Mouse (Mus musculus): ENCODE measurements around the gene Arhgef12. TPM values are rescaled to one million over a fixed set of nuclear protein-coding genes. Genes with fewer than 3 reads are reported as not detected.

The Arhgef12 gene
- polyA plus RNA-seq, 1 experiment from 2014 or later = 13.9 TPM

DNA sequence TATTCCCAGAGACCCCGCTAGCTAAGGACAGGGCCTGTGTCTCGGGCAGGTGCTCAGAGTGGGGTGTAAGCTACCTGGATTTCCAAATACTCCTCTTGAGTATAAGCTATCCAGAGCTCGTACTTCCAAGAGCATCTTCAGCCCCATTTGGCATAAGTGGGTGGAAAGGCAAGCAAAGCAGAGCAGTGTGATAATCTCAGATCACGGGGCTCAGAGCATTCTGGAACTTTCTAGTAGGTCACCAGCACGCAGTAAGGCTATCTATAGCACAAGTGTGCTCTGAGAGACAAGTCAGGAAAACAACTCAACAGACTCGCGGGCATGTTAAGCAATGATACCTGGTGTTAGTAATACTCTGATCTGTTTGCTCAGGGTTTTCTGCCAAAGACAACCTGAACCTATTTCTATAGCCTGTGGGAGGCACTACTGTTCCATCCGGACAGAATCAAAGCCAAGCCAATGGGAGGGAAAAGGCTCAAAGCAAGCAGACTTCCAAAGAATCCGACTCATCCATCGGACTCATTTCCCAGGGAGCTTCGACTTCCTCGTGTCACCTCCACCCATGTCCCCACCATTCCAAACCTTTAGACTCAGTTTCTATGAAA lies 37.3 kb upstream of the Arhgef12 start:
- H3K36me3 ChIP-seq (ENCODE audit: insufficient read depth, low read length) = no peaks in the 10 kb centered on the region
- H3K9me3 ChIP-seq (ENCODE audit: low read length) = no peaks in the 10 kb centered on the region
- no peak overlapping the region for H3K27ac ChIP-seq (ENCODE audit: low read length)
- 51% methylated on average over 12 of the region's 12 CpGs for WGBS
- ATAC-seq (no peak), DNase-seq (ENCODE audit: low spot score) (no peak)
- peak; percentile 44 for TF ChIP-seq CTCF (IDR thresholded peaks at IDR 0.05)
- TF ChIP-seq EP300 (IDR thresholded peaks at IDR 0.05) = no peak
- H3K27me3 ChIP-seq (replicated peaks; ENCODE audit: insufficient read depth, low read length) = no peaks in the 10 kb centered on the region
- no peak overlapping the region for H3K9ac ChIP-seq (replicated peaks; ENCODE audit: low read depth)
- no peak overlapping the region for H3K4me2 ChIP-seq (replicated peaks; ENCODE audit: low read depth, low read length)
- H3K4me3 ChIP-seq (ENCODE audit: low read depth, low read length) = no peak overlapping the region
- no peaks in the 10 kb centered on the region for H3K4me1 ChIP-seq (ENCODE audit: insufficient read depth, low read depth, low read length)

DNA sequence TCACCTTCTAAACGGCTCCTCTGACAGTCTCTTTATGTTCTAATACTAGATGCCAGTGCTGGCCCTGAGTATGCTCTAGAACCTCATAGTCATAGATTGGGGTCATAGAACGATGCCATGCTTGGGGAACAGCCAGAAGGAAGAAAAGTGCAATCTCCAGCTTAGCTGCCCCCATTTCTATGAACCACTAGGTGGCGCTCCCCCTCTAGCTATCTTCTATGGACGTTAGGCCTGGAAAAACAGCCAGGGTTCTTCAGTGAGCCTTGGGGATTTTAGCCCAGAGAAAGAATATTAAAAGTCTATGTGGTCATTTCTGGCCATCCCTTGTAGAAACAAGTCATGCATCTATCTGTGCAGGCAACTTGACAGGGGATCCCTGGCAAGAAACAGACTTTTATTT lies 34.8 kb upstream of the Arhgef12 start:
- no peak overlapping the region for H3K9ac ChIP-seq (replicated peaks; ENCODE audit: low read depth)
- TF ChIP-seq EP300 (IDR thresholded peaks at IDR 0.05) (no peak), CTCF (IDR thresholded peaks at IDR 0.05) (peak; percentile 95)
- H3K4me1 ChIP-seq (ENCODE audit: insufficient read depth, low read depth, low read length) = no peaks in the 10 kb centered on the region
- no peaks in the 10 kb centered on the region for H3K27me3 ChIP-seq (replicated peaks; ENCODE audit: insufficient read depth, low read length)
- H3K4me3 ChIP-seq (ENCODE audit: low read depth, low read length) = no peak overlapping the region
- H3K27ac ChIP-seq (ENCODE audit: low read length) = no peak overlapping the region
- H3K36me3 ChIP-seq (ENCODE audit: insufficient read depth, low read length) = no peaks in the 10 kb centered on the region
- no peak overlapping the region for H3K4me2 ChIP-seq (replicated peaks; ENCODE audit: low read depth, low read length)
- 2% methylated on average over 4 of the region's 4 CpGs for WGBS
- peak; percentile 81 for DNase-seq (ENCODE audit: low spot score)
- ATAC-seq = 0 out of 2 replicates have a peak, but pooled peaks have one; percentile 40
- no peaks in the 10 kb centered on the region for H3K9me3 ChIP-seq (ENCODE audit: low read length)

DNA sequence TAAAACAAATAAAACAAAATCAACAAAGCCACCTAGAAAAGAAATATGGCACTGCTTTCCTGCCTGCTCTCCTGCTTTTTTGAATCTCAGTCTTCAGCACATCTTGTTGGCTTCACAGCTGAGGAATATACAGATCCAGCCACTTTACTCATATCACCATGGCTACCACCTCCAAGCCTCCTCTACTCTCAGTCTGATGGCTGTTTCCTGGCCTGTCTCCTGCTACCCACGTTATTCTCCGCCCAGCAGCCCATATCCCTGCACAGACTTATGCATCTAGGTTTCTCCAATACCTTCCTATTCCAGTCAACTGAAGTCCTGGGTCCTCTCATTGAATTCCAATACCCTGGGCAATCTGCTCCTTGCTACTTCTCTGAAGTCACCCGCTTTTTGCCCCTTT lies 26.5 kb upstream of the Arhgef12 start:
- Histone ChIP-seq H3K27ac (ENCODE audit: low read length) (no peak overlapping the region), H3K27me3 (replicated peaks; ENCODE audit: insufficient read depth, low read length) (no peaks in the 10 kb centered on the region), H3K9me3 (ENCODE audit: low read length) (no peaks in the 10 kb centered on the region), H3K4me2 (replicated peaks; ENCODE audit: low read depth, low read length) (no peak overlapping the region), H3K9ac (replicated peaks; ENCODE audit: low read depth) (no peak overlapping the region), H3K4me1 (ENCODE audit: insufficient read depth, low read depth, low read length) (no peaks in the 10 kb centered on the region), H3K36me3 (ENCODE audit: insufficient read depth, low read length) (no peaks in the 10 kb centered on the region), H3K4me3 (ENCODE audit: low read depth, low read length) (no peak overlapping the region)
- no peak for TF ChIP-seq CTCF (IDR thresholded peaks at IDR 0.05)
- TF ChIP-seq EP300 (IDR thresholded peaks at IDR 0.05) = no peak
- DNase-seq (ENCODE audit: low spot score) (no peak), ATAC-seq (no peak)
- WGBS = 75% methylated on average over 3 of the region's 3 CpGs

DNA sequence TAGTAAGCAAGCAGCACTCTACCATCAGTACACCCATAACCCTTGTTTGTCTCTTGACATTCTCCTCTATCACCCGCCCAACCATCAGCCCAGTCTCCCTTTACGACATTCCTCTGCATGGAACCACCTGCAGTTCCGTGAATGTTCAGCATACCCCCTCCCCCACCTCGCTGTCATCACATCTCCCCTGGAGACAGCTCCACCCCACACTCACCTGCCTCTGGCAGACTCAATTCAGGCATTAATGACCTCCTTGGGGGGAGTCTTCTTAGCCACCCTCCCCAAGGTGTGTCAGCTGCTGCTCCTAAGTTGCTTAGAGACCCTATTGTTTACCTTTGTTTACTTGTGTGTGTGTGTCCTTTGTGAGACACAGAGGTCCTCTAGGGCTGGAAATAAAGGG lies 25.3 kb upstream of the Arhgef12 start:
- Histone ChIP-seq H3K4me1 (ENCODE audit: insufficient read depth, low read depth, low read length) (no peaks in the 10 kb centered on the region), H3K9ac (replicated peaks; ENCODE audit: low read depth) (no peak overlapping the region)

DNA sequence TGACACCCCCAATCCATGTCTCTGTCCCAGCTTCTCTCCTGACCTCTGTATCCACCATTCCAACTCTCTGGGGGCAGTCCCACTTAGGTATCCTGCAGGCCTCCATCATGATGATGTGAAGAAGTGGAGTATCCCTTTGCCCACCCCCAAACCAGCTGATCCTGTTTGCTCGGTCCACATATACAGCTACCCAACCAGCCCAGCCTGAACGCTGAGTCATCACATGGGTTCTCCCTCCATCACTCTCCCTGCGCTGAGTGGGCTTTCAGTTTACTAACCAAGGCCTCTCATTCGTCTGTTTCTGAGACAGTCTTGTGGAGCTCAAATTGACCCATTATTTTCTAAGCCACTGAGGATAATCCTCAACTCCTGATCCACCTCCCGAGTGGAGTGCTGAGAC lies 24.9 kb upstream of the Arhgef12 start:
- H3K36me3 ChIP-seq (ENCODE audit: insufficient read depth, low read length) = no peaks in the 10 kb centered on the region
- no peak for DNase-seq (ENCODE audit: low spot score)
- ATAC-seq = no peak
- TF ChIP-seq CTCF (IDR thresholded peaks at IDR 0.05) (no peak), EP300 (IDR thresholded peaks at IDR 0.05) (no peak)
- no peak overlapping the region for H3K4me2 ChIP-seq (replicated peaks; ENCODE audit: low read depth, low read length)
- H3K9me3 ChIP-seq (ENCODE audit: low read length) = no peaks in the 10 kb centered on the region
- 57% methylated on average over 5 of the region's 5 CpGs for WGBS
- no peaks in the 10 kb centered on the region for H3K27me3 ChIP-seq (replicated peaks; ENCODE audit: insufficient read depth, low read length)
- no peaks in the 10 kb centered on the region for H3K4me1 ChIP-seq (ENCODE audit: insufficient read depth, low read depth, low read length)
- no peak overlapping the region for H3K9ac ChIP-seq (replicated peaks; ENCODE audit: low read depth)
- no peak overlapping the region for H3K4me3 ChIP-seq (ENCODE audit: low read depth, low read length)
- H3K27ac ChIP-seq (ENCODE audit: low read length) = no peak overlapping the region

More for the DNA sequence above, 25.3 kb upstream of the Arhgef12 start:
- Histone ChIP-seq H3K27ac (ENCODE audit: low read length) (no peak overlapping the region), H3K4me2 (replicated peaks; ENCODE audit: low read depth, low read length) (no peak overlapping the region), H3K9me3 (ENCODE audit: low read length) (no peaks in the 10 kb centered on the region), H3K36me3 (ENCODE audit: insufficient read depth, low read length) (no peaks in the 10 kb centered on the region), H3K4me3 (ENCODE audit: low read depth, low read length) (no peak overlapping the region), H3K27me3 (replicated peaks; ENCODE audit: insufficient read depth, low read length) (no peaks in the 10 kb centered on the region)
- ATAC-seq (no peak), DNase-seq (ENCODE audit: low spot score) (no peak)
- WGBS = 25% methylated on average over 4 of the region's 4 CpGs
- TF ChIP-seq CTCF (IDR thresholded peaks at IDR 0.05) (no peak), EP300 (IDR thresholded peaks at IDR 0.05) (no peak)

DNA sequence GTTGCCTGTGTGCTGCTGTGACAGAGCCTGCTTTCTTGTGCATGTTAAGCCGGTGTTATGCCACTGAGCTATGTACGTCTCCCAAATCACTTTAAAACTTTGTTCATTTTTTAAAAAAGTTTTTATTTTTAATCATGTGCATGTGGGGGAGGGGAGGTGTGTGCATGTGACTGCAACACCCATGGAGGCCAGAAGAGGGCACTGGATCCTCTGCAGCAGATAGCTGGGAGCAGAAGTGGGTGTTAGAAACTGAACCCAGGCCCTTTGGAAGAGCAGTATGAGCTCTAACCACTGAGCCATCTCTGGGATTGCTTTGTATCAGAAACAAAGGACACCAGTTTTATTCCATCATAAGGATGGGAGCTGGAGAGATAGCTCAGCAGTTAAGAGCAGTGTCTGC lies 23.6 kb upstream of the Arhgef12 start:
- no peak for ATAC-seq
- Histone ChIP-seq H3K27me3 (replicated peaks; ENCODE audit: insufficient read depth, low read length) (no peaks in the 10 kb centered on the region), H3K4me2 (replicated peaks; ENCODE audit: low read depth, low read length) (no peak overlapping the region), H3K4me1 (ENCODE audit: insufficient read depth, low read depth, low read length) (no peaks in the 10 kb centered on the region), H3K9ac (replicated peaks; ENCODE audit: low read depth) (no peak overlapping the region), H3K4me3 (ENCODE audit: low read depth, low read length) (no peak overlapping the region), H3K36me3 (ENCODE audit: insufficient read depth, low read length) (no peaks in the 10 kb centered on the region), H3K27ac (ENCODE audit: low read length) (no peak overlapping the region), H3K9me3 (ENCODE audit: low read length) (no peaks in the 10 kb centered on the region)
- TF ChIP-seq EP300 (IDR thresholded peaks at IDR 0.05) = no peak
- TF ChIP-seq CTCF (IDR thresholded peaks at IDR 0.05) = peak; percentile 41; the same call in 1 of the 2 replicates
- no peak for DNase-seq (ENCODE audit: low spot score)
- WGBS = 90% methylated on average over 2 of the region's 2 CpGs
